Mouse (Mus musculus) CD4-positive, CD25-positive, alpha-beta regulatory T cell, adult 9 weeks (primary cell): ENCODE results near the gene Ccdc40. TPM values are rescaled to one million over a fixed set of nuclear protein-coding genes. Genes with fewer than 3 reads are reported as not detected.

Source experiments
- polyA plus RNA-seq: library from polyadenylated mRNA; unstranded; fragments of 100-300 nt; shearing (Covaris generic); gene quantifications from one replicate; pipeline ENCODE4 v1.2.1, GENCODE M21; 2017

Gene Ccdc40
- 1.9 TPM for polyA plus RNA-seq

DNA sequence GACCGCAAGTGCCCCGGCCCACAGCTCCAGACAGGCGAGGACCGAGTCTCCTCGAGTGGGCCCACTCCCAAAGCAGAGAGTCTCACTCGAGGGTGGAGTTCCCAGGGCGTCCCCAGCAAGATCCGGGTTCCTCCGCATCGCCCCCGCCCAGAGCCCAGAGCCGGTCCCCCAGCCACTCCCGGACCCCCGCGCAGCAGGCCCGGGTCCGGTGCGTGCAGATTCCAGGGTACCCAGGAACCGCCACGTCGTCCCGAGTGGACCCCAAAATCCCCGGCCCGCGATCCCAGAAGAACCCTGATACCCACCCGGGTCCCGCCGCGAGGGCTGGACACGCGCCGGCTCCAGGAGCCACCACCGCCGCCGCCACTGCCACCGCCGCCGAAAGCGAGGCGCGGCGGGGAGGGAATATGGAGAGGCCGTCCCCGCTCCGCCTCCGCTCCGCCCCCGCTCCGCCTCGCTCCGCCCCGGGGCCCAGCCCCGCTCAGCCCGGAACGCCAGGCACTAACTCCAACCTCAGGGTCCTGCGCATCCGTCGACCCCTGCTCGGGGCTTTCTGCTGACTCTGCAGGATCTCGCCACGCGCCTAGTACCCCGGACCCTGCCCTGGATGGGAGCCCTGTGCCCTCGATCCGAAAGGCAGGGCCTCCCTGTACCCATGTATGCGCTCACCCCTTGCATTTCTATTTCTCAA, at the start of gene Ccdc40, which contains the start of gene Tbc1d16:
Gene Ccdc40, plus strand, starts transcription at position 482 of the 691 bp plus-strand sequence.
Gene Tbc1d16, minus strand, starts transcription at position 409 of the 691 bp plus-strand sequence.

GRCm38 (mm10) chr11:119267768-119268556, 39.6 kb downstream of the Ccdc40 start, which contains the start of gene Gaa:
Gaa (plus strand) TSS chr11:119267887.

DNA sequence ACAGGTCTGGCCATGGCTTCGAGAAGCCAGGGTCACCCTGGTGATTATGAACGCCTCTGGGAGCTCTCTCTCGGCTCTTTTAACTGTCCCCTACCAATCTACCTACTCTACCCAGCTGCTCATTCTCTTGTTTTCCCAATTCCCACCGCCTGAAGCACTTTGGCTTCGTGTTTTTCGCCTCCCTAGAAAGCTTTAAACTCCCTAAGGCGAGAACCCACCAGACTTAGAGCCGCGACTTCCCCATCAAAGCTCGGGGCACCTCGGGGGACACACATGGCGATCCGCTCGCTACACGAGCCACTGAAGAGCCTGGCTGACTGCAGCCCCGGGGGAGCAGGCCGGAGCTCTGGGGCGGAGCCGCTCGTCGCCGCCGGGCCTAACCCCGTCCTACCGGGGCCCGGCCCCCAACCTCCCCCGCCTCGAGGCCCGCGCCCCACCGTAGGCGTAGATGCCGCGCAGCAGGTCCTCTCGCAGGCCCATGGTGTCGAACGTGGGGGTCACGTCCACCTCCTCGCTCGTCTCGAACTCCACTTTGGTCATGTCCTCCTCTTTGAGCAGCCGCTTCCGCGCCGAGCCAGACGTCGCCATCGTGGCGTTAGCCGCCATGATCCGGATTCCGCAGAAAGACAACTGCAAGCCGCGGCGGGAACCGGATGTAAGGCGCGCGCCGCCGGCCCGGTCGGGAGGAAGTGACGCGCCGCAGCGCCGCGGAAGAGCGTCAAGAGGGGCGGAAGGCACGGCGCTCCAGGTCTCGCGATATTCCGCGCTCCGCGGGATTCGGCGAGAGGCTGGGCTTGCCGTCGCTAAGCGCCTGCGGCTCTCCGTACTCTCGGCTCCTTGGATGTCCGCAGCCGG, 71.2 kb downstream of the Ccdc40 start, which contains the start of gene Eif4a3:
Gene Eif4a3, minus strand, starts transcription at position 699 of the 855 bp plus-strand sequence.

GRCm38 (mm10) chr11:119307658-119307867, 79.2 kb downstream of the Ccdc40 start, which contains the start of gene Card14:
Card14 (plus strand) TSS chr11:119307768.

Other genes with a start within 250 kb of the Ccdc40 start
- gene Enpp7, start 240.4 kb upstream of the Ccdc40 start, polyA plus RNA-seq: not detected
- 3.7 TPM for gene Cbx2, start 205.6 kb upstream of the Ccdc40 start, polyA plus RNA-seq
- 19.1 TPM for gene Cbx8, start 187.6 kb upstream of the Ccdc40 start, polyA plus RNA-seq
- gene Cbx4, start 142.4 kb upstream of the Ccdc40 start, polyA plus RNA-seq: 3.4 TPM
- gene Tbc1d16, start 73 bp upstream of the Ccdc40 start, polyA plus RNA-seq: 0.93 TPM
- 39.7 TPM for gene Gaa, start 39.3 kb downstream of the Ccdc40 start, polyA plus RNA-seq
- 311 TPM for gene Eif4a3, start 71.5 kb downstream of the Ccdc40 start, polyA plus RNA-seq
- not detected for gene Card14, start 79.2 kb downstream of the Ccdc40 start, polyA plus RNA-seq
- gene Sgsh, start 127.0 kb downstream of the Ccdc40 start, polyA plus RNA-seq: 28.7 TPM
- 21.9 TPM for gene Slc26a11, start 127.0 kb downstream of the Ccdc40 start, polyA plus RNA-seq
- gene Rnf213, start 164.5 kb downstream of the Ccdc40 start, polyA plus RNA-seq: 24.0 TPM